Mouse (Mus musculus) liver, embryonic 16.5 days (tissue): ENCODE measurements around the gene Terb1. TPM values are rescaled to one million over a fixed set of nuclear protein-coding genes. Genes with fewer than 3 reads are reported as not detected.

ENCODE experiments used
- ATAC-seq: fragments of 200-750 bp; cut with Nextera tagmentation; 2 replicates; pipeline ENCODE4 v1.8.0; 2017; ENCODE audit warnings: low read depth, mild to moderate bottlenecking, moderate number of reproducible peaks, moderate library complexity
- H3K27ac ChIP-seq: fragments of 300-500 bp; sonication (generic); 2 replicates; pipeline ENCODE4 v1.5.1; 2014; ENCODE audit warnings: mild to moderate bottlenecking, low read length
- H3K27me3 ChIP-seq: fragments of 300-500 bp; sonication (generic); 2 replicates; pipeline ENCODE4 v1.6.1; 2014; ENCODE audit warnings: low read depth, low read length, mixed read lengths; ENCODE audit not compliant: control insufficient read depth, insufficient read depth
- H3K36me3 ChIP-seq: fragments of 300-500 bp; sonication (generic); 2 replicates; pipeline ENCODE4 v1.6.1; 2014; ENCODE audit warnings: mild to moderate bottlenecking; ENCODE audit not compliant: control insufficient read depth, insufficient read depth
- H3K4me1 ChIP-seq: fragments of 300-500 bp; sonication (generic); 2 replicates; pipeline ENCODE4 v1.6.1; 2014; ENCODE audit warnings: low read depth, low read length, mixed read lengths; ENCODE audit not compliant: control insufficient read depth
- H3K4me2 ChIP-seq: fragments of 300-500 bp; sonication (generic); 2 replicates; pipeline ENCODE4 v1.6.1; 2014; ENCODE audit warnings: low read depth, low read length, mixed read lengths
- H3K4me3 ChIP-seq: fragments of 300-500 bp; sonication (generic); 2 replicates; pipeline ENCODE4 v1.5.1; 2014; ENCODE audit warnings: low read depth, mild to moderate bottlenecking, low read length
- H3K9ac ChIP-seq: fragments of 300-500 bp; sonication (generic); 2 replicates; pipeline ENCODE4 v1.6.1; 2014; ENCODE audit warnings: low read depth, low read length
- H3K9me3 ChIP-seq: fragments of 300-500 bp; sonication (generic); replicated peaks from 2 replicates; pipeline ENCODE4 v1.6.1; 2016; ENCODE audit warnings: low read length; ENCODE audit not compliant: control insufficient read depth
- WGBS: fragments of 180-500 bp; shearing (Covaris S2); extraction: QIAGEN DNeasy Blood & Tissue Kit; methylation state at CpG from one replicate; pipeline ENCODE4 v1.1.7; 2014; ENCODE audit not compliant: insufficient replicate concordance; 5-methylcytosine and 5-hydroxymethylcytosine counted together
- polyA plus RNA-seq: library from polyadenylated mRNA; unstranded; fragments of >200 nt; fragmentation: Nextera tagmentation; extraction: Ambion mirVana; gene quantifications from 2 replicates; pipeline ENCODE4 v1.2.1, GENCODE M21; 2015

The Terb1 gene
- polyA plus RNA-seq, 1 experiment from 2014 or later = 0.08 TPM

DNA sequence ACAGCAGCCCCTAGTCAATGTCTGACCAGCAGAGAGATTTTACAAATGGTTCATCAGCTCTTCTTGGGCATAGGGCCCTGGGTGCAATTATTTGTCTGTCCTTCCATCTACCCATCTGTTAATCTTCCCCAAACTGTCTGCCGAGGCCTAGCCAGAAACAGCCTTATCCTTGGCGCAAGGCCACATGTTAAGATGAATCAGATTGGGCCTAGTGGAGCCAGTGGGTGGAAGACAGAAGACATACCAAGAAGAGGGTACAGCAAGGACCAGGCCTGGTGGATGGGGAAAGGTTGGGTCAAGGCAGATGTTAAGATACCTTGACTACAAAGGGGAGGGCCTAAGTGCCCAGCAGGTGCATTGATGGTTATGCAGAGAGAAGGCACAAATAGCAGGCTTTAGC, 29.9 kb upstream of the Terb1 start:
- no peaks in the 10 kb centered on the region for H3K36me3 ChIP-seq
- no peaks in the 10 kb centered on the region for H3K9me3 ChIP-seq
- H3K9ac ChIP-seq = no peak overlapping the region
- no peak for ATAC-seq
- WGBS = 58% methylated on average over 2 of the region's 2 CpGs
- H3K4me2 ChIP-seq = no peak overlapping the region
- peaks cover 20% of the 10 kb centered on the region for H3K4me1 ChIP-seq
- H3K27me3 ChIP-seq = peaks cover 45% of the 10 kb centered on the region
- no peak overlapping the region for H3K4me3 ChIP-seq
- no peak overlapping the region for H3K27ac ChIP-seq

DNA sequence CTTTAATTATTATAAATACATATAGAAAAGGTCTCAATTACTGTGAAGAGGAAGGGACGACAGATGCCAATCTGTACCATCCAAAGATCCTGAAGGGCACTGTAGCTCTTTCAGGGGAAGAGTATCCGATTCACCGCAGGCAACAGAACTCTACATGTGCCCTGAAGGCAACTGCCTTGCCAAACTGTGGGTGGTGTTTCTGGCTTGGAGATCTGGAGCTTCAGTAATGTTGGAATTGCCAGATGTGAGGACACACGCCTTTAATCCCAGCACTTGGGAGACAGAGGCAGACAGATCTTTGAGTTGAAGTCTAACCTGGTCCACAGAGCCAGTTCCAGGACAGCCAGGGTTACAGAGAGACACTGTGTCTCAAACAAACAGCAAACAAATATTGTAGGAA, 29.2 kb upstream of the Terb1 start:
- Histone ChIP-seq H3K27me3 (peaks cover 45% of the 10 kb centered on the region), H3K9ac (no peak overlapping the region), H3K27ac (no peak overlapping the region), H3K4me3 (no peak overlapping the region), H3K4me2 (no peak overlapping the region), H3K9me3 (no peaks in the 10 kb centered on the region), H3K36me3 (no peaks in the 10 kb centered on the region), H3K4me1 (peaks cover 20% of the 10 kb centered on the region)
- ATAC-seq = no peak
- 69% methylated on average over 4 of the region's 4 CpGs for WGBS

DNA sequence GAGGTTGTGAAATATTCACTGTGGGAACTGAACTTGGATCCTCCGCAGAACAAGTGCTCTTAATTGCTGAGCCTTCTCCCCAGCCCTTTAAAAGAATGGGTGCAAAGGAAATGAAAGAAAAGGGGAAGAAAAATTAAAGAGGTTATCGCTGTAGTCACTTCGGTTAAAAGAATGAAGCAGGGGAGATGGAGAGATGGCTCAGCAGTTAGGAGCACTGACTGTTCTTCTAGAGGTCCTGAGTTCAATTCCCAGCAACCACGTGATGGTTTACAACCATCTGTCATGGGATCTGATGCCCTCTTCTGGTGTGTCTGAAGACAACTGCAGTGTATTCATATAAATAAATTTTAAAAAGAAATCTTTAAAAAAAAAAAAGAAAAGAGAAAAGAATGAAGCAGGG, 26.3 kb upstream of the Terb1 start:
- Histone ChIP-seq H3K36me3 (no peaks in the 10 kb centered on the region), H3K9ac (no peak overlapping the region; the same call in 1 of the 2 replicates), H3K9me3 (no peaks in the 10 kb centered on the region), H3K4me3 (peak overlapping the region; percentile 87), H3K4me1 (peaks cover 26% of the 10 kb centered on the region), H3K4me2 (peak overlapping the region; percentile 82), H3K27ac (no peak overlapping the region), H3K27me3 (peaks cover 19% of the 10 kb centered on the region)
- 69% methylated on average over 4 of the region's 4 CpGs for WGBS
- no peak for ATAC-seq

DNA sequence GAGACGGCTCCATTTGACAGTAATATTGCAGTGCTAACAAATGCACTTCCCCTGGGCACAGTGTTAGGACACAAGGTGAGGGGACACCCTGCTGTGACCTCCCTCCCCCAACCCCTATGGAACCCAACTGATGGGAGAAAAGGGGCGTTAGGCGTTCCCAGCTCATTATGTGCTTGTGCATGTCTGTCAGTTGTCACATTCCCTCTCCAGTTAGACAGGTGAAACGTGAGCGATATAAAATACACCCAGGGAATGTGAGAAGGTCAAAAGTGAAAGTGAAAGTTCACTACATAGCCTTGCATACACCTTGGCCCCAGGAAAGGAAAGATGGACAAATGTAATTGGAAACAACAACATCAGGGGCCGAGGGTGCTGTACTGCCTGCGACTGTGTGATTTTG, 25.7 kb upstream of the Terb1 start:
- Histone ChIP-seq H3K9me3 (no peaks in the 10 kb centered on the region), H3K9ac (peak overlapping the region; percentile 46), H3K27ac (no peak overlapping the region), H3K4me2 (peak overlapping the region; percentile 82), H3K36me3 (no peaks in the 10 kb centered on the region), H3K27me3 (peaks cover 13% of the 10 kb centered on the region), H3K4me1 (peaks cover 24% of the 10 kb centered on the region), H3K4me3 (peak overlapping the region; percentile 87)
- ATAC-seq = no peak
- 17% methylated on average over 7 of the region's 7 CpGs for WGBS

DNA sequence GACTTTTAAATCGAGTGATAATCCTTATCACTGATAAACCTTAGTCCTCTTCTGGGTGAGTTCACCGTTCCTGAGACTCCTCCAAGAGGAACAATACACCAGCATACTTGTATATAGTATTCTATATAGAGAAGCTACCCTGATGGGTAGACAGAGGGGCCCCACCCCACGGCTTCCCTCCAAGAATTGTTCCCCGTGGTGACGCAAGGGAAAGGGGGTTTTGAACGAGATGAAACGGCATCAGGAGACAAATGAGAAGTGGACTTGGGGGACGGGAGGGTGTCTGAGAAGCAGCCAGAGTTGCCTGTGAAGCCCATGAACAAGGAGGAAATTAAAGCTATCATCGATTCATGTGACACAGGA, 25.1 kb upstream of the Terb1 start:
- Histone ChIP-seq H3K9me3 (no peaks in the 10 kb centered on the region), H3K4me3 (peak overlapping the region; percentile 87), H3K4me2 (peak overlapping the region; percentile 82), H3K4me1 (peaks cover 24% of the 10 kb centered on the region), H3K9ac (peak overlapping the region; percentile 46), H3K27me3 (peaks cover 7% of the 10 kb centered on the region), H3K36me3 (peaks cover 2% of the 10 kb centered on the region), H3K27ac (no peak overlapping the region)
- ATAC-seq = peak; percentile 45
- WGBS = 3% methylated on average over 9 of the region's 9 CpGs

DNA sequence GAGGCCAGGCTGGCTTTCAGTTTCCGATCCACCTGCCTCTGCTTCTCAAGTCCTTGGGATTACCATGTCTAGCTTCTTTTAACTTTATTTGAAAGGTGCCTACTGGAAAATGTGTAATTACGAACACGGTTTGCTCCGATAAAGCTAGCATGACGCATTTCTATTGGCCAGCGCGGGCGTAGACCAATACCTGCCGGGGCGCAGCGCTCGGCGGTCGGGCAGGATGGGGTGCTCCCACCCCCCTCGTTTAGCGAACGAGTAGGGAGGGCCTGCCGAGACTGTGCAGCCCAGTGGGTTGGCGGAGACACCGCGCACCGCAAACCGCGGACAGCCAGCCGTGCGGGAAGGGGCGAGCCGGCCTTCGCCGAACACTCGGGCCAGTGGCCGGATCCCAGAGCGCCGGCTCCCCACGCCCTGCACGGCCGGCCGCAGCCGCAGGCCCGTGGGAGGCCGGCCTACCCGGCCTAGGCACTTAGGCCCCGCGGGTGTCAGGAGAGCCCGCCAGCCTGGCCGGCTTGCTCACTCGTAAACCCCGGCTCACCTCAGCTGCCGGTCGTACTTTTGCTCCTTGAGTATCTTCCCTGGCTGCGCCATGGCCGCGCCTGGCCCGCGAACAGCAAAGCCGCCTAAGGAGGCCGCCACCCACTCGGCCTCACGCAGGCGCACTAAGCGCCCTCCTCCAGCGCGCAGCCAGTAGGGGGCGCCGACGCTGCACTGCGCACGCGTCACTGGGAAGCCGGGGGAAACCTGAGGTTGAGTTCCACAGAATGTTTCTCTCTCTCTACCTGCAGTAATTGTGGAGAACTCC, 24.5 kb upstream of the Terb1 start, which contains the start of the genes Nae1 and Car7:
Nae1 (minus strand) TSS at position 667 of the 808 bp plus-strand sequence.
Car7 (plus strand) TSS at position 719 of the 808 bp plus-strand sequence.
- Histone ChIP-seq H3K27me3 (peaks cover 3% of the 10 kb centered on the region; the same call in 1 of the 2 replicates), H3K4me2 (peak within 1 kb of the TSS; percentile 82), H3K27ac (peak within 1 kb of the TSS; percentile 48), H3K9me3 (no peaks in the 10 kb centered on the region), H3K9ac (peak within 1 kb of the TSS; percentile 87), H3K4me3 (peak within 1 kb of the TSS; percentile 87), H3K4me1 (peaks cover 24% of the 10 kb centered on the region), H3K36me3 (peaks cover 4% of the 10 kb centered on the region)
- WGBS = under 1% methylated on average over 70 of the region's 70 CpGs
- ATAC-seq = peak; percentile 93

DNA sequence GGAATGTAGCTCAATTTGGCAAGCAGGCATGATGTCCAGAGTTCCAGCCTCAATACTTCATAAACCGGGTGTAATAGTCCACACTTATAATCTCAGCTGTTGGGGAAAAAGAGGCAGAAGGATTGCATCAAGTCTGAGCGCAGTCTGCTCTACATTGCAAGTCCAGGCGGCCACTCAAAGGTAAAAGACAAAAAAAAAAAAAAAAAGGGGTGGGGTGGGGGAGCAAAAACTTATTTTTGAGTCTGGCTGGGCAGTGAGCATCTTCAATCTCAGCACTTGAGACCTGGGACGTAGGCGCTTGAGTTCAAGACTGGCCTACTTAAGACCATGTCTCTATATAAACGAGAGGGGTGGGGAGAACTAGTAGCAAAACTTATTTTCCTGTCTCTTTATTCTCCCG, 23.8 kb upstream of the Terb1 start:
- Histone ChIP-seq H3K4me1 (peaks cover 24% of the 10 kb centered on the region), H3K4me3 (peak overlapping the region; percentile 87), H3K9me3 (no peaks in the 10 kb centered on the region), H3K36me3 (peaks cover 4% of the 10 kb centered on the region), H3K27me3 (0 out of 2 replicates have a peak, but pooled peaks cover under 1% of the 10 kb centered on the region), H3K27ac (no peak overlapping the region), H3K4me2 (peak overlapping the region; percentile 82), H3K9ac (peak overlapping the region; percentile 87)
- WGBS = 29% methylated on average over 7 of the region's 7 CpGs
- ATAC-seq = no peak

DNA sequence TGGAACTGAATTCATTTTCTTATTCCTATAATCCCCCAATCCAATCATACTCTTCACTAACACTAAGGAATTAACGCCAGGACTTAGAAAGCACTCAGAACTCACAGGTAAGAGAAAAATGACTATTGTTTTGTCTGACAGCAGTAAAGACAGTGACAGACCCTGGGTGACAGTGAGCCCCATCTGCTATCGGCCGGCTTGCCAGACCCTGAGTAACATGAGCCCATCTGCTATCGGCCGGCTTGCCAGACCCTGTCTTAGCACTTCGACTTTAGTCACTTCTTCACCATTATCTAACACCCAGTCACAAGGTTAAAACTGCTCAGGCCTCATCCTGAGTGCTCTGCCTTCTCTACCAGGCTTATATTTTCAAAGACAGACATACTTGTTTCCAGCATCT, 20.0 kb upstream of the Terb1 start:
- Histone ChIP-seq H3K36me3 (peaks cover 4% of the 10 kb centered on the region), H3K4me2 (no peak overlapping the region), H3K27ac (no peak overlapping the region), H3K4me3 (no peak overlapping the region), H3K9me3 (no peaks in the 10 kb centered on the region), H3K4me1 (peaks cover 11% of the 10 kb centered on the region; the same call in 1 of the 2 replicates), H3K9ac (no peak overlapping the region), H3K27me3 (no peaks in the 10 kb centered on the region)
- ATAC-seq = no peak
- 89% methylated on average over 6 of the region's 6 CpGs for WGBS

DNA sequence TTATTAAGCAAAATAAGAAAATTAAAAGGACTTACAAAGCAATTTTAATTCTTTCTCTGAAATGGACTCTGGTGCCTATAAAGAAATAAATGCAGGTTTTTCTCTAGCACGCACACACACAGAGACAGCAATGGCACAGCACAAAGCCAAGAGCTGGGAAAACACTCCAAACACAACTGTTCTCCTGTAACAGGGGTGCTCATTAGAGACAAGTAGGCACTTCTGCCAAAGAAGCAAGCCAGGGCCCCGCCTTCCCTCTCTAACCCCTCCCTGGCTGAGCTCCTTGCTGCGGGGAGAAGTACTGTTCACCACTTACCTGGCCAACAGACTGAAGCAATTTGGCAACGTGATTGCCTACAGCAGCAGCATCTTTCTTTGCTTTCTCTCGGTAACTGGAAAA, 8.2 kb upstream of the Terb1 start:
- Histone ChIP-seq H3K9me3 (no peaks in the 10 kb centered on the region), H3K9ac (no peak overlapping the region), H3K27ac (no peak overlapping the region), H3K27me3 (no peaks in the 10 kb centered on the region), H3K36me3 (peaks cover 5% of the 10 kb centered on the region), H3K4me1 (no peaks in the 10 kb centered on the region), H3K4me2 (no peak overlapping the region), H3K4me3 (no peak overlapping the region)
- 71% methylated on average over 5 of the region's 5 CpGs for WGBS
- no peak for ATAC-seq
